In genomic region chr7:39487159-39487853, GRCm38 (mm10) we compare ENCODE assay signal across 8 mouse cellular contexts. TPM values are rescaled to one million over a fixed set of nuclear protein-coding genes. Genes with fewer than 3 reads are reported as not detected.
DNase-seq lines count a peak whose midpoint lies in the region; ATAC-seq and TF ChIP-seq lines count a peak whose summit lies in the region.

No protein-coding gene starts in this region.

- TF ChIP-seq CTCF in cerebellum, adult 2 months (IDR thresholded peaks at IDR 0.05; ENCODE audit: borderline replicate concordance, insufficient read depth, low read depth, low read length), result no peak

- H3K4me3 ChIP-seq in kidney, embryonic 15.5 days (replicated peaks), result peak overlapping the region; percentile 53
- H3K4me3 ChIP-seq in cerebellum, adult 2 months (replicated peaks; ENCODE audit: insufficient read depth, low read depth, low read length), result peak overlapping the region; percentile 83
- H3K4me3 ChIP-seq in forebrain, embryonic 16.5 days (replicated peaks; ENCODE audit: low read length), result peak overlapping the region; percentile 66
- peak overlapping the region; percentile 50 for H3K4me3 ChIP-seq in limb, embryonic 11.5 days (ENCODE audit: low read depth, low read length)
- peak overlapping the region; percentile 71 for H3K4me3 ChIP-seq in midbrain, embryonic 15.5 days

- peak; percentile 74 for ATAC-seq in kidney, embryonic 15.5 days (replicated peaks; ENCODE audit: low FRiP score)
- ATAC-seq in forebrain, embryonic 16.5 days, result peak; percentile 91
- ATAC-seq in limb, embryonic 11.5 days (ENCODE audit: insufficient number of reproducible peaks, low FRiP score, low TSS enrichment, low read depth), result peak; percentile 68
- peak; percentile 92 for ATAC-seq in midbrain, embryonic 15.5 days (replicated peaks)

- no peak for DNase-seq in kidney, adult 11 months
- peak; percentile 69 to 75 for DNase-seq in cerebellum, adult 2 months
- DNase-seq in limb, embryonic 11.5 days (ENCODE audit: low spot score), result peak; percentile 57
- no peak for DNase-seq in urinary bladder, postnatal 36 days (ENCODE audit: low spot score in 2 of 2)
- no peak for DNase-seq in thymus, postnatal 10 days (ENCODE audit: low spot score in 2 of 2)

- 14% methylated on average over 23 of the region's 23 CpGs for WGBS in kidney, embryonic 15.5 days
- WGBS in cerebellum, adult 2 months, result 12% methylated on average over 23 of the region's 23 CpGs
- 11% methylated on average over 23 of the region's 23 CpGs for WGBS in forebrain, embryonic 16.5 days
- WGBS in limb, embryonic 11.5 days, result 19% methylated on average over 23 of the region's 23 CpGs
- 15% methylated on average over 22 of the region's 23 CpGs for WGBS in midbrain, embryonic 15.5 days

- no peaks in the 10 kb centered on the region for H3K36me3 ChIP-seq in kidney, embryonic 15.5 days
- no peaks in the 10 kb centered on the region for H3K36me3 ChIP-seq in forebrain, embryonic 16.5 days (ENCODE audit: control insufficient read depth, insufficient read depth)
- no peaks in the 10 kb centered on the region for H3K36me3 ChIP-seq in limb, embryonic 11.5 days (ENCODE audit: control insufficient read depth, insufficient read depth, low read length)
- H3K36me3 ChIP-seq in midbrain, embryonic 15.5 days (replicated peaks), result no peaks in the 10 kb centered on the region; the same call in 1 of the 2 replicates

- peak overlapping the region; percentile 88 for H3K4me2 ChIP-seq in kidney, embryonic 15.5 days
- H3K4me2 ChIP-seq in forebrain, embryonic 16.5 days (ENCODE audit: low read length), result peak overlapping the region; percentile 65
- H3K4me2 ChIP-seq in limb, embryonic 11.5 days (ENCODE audit: low read depth, severe bottlenecking), result peak overlapping the region; percentile 59
- peak overlapping the region; percentile 66 for H3K4me2 ChIP-seq in midbrain, embryonic 15.5 days

- H3K9ac ChIP-seq in kidney, embryonic 15.5 days, result peak overlapping the region; percentile 55; the same call in 1 of the 2 replicates
- H3K9ac ChIP-seq in forebrain, embryonic 16.5 days (replicated peaks; ENCODE audit: low read depth, low read length), result peak overlapping the region; percentile 89
- H3K9ac ChIP-seq in limb, embryonic 11.5 days (ENCODE audit: low read length), result peak overlapping the region; percentile 74
- peak overlapping the region; percentile 86 for H3K9ac ChIP-seq in midbrain, embryonic 15.5 days

- TF ChIP-seq POLR2A in cerebellum, adult 2 months (IDR thresholded peaks at IDR 0.05; ENCODE audit: borderline replicate concordance, insufficient read depth, low read length), result peak; percentile 48; the same call in 1 of the 2 replicates

- H3K4me1 ChIP-seq in kidney, embryonic 15.5 days, result 0 out of 2 replicates have a peak, but pooled peaks cover 3% of the 10 kb centered on the region
- H3K4me1 ChIP-seq in cerebellum, adult 2 months (ENCODE audit: control insufficient read depth, insufficient read depth, low read length), result no peaks in the 10 kb centered on the region
- H3K4me1 ChIP-seq in forebrain, embryonic 16.5 days (replicated peaks; ENCODE audit: control insufficient read depth, insufficient read depth, low read length), result 0 out of 2 replicates have a peak, but pooled peaks cover 3% of the 10 kb centered on the region
- H3K4me1 ChIP-seq in limb, embryonic 11.5 days (ENCODE audit: control insufficient read depth, insufficient read depth, low read length), result no peaks in the 10 kb centered on the region
- no peaks in the 10 kb centered on the region; the same call in 1 of the 2 replicates for H3K4me1 ChIP-seq in midbrain, embryonic 15.5 days

- no peaks in the 10 kb centered on the region for H3K9me3 ChIP-seq in kidney, embryonic 15.5 days (replicated peaks)
- no peaks in the 10 kb centered on the region for H3K9me3 ChIP-seq in forebrain, embryonic 16.5 days (ENCODE audit: control insufficient read depth, low read length)
- no peaks in the 10 kb centered on the region for H3K9me3 ChIP-seq in limb, embryonic 11.5 days (ENCODE audit: control insufficient read depth, low read length)
- no peaks in the 10 kb centered on the region for H3K9me3 ChIP-seq in midbrain, embryonic 15.5 days

- H3K27ac ChIP-seq in kidney, embryonic 15.5 days, result no peak overlapping the region
- peak overlapping the region; percentile 57 for H3K27ac ChIP-seq in cerebellum, adult 2 months (ENCODE audit: insufficient read depth, low read length)
- peak overlapping the region; percentile 75 for H3K27ac ChIP-seq in forebrain, embryonic 16.5 days (ENCODE audit: low read length)
- H3K27ac ChIP-seq in limb, embryonic 11.5 days (replicated peaks; ENCODE audit: low read depth, low read length), result no peak overlapping the region
- peak overlapping the region; percentile 83 for H3K27ac ChIP-seq in midbrain, embryonic 15.5 days

- H3K27me3 ChIP-seq in kidney, embryonic 15.5 days, result no peaks in the 10 kb centered on the region
- H3K27me3 ChIP-seq in cerebellum, adult 2 months (ENCODE audit: control insufficient read depth, insufficient read depth, low read length), result no peaks in the 10 kb centered on the region
- H3K27me3 ChIP-seq in forebrain, embryonic 16.5 days (replicated peaks; ENCODE audit: control insufficient read depth, insufficient read depth, low read length), result no peaks in the 10 kb centered on the region
- H3K27me3 ChIP-seq in limb, embryonic 11.5 days (ENCODE audit: control insufficient read depth, insufficient read depth, low read length), result no peaks in the 10 kb centered on the region
- no peaks in the 10 kb centered on the region for H3K27me3 ChIP-seq in midbrain, embryonic 15.5 days (replicated peaks)

RNA-seq across cellular contexts. Expression of gene Zfp619, which starts 30.3 kb away (rescaled TPM):
- polyA plus RNA-seq in kidney, embryonic 15.5 days (2015; fragmentation: Nextera tagmentation; extraction: Ambion mirVana), result 1.8 and 2.1 TPM in 2 replicates
- 2.6 and 2.7 TPM in 2 replicates for polyA plus RNA-seq in cerebellum, adult 2 months (2012; rRNA removed)
- polyA plus RNA-seq in forebrain, embryonic 16.5 days (2015; fragmentation: Nextera tagmentation; extraction: Ambion mirVana), result 3.0 and 3.6 TPM in 2 replicates
- 2.9 and 3.9 TPM in 2 replicates for polyA plus RNA-seq in limb, embryonic 11.5 days (2014; fragmentation: Nextera tagmentation; extraction: Ambion mirVana)
- polyA plus RNA-seq in midbrain, embryonic 15.5 days (2015; fragmentation: Nextera tagmentation; extraction: Ambion mirVana), result 3.9 TPM in 2 replicates

Comparison
In these comparisons a context has a peak if more than half of its experiments do, and no peak if none do; other contexts are left out.
1. H3K27ac ChIP-seq: peak in cerebellum, adult 2 months (single experiment), forebrain, embryonic 16.5 days (single experiment) and midbrain, embryonic 15.5 days (single experiment); none in kidney, embryonic 15.5 days (single experiment) and limb, embryonic 11.5 days (single experiment).
2. DNase-seq: peak in cerebellum, adult 2 months (2 of 2) and limb, embryonic 11.5 days (single experiment); none in kidney, adult 11 months (single experiment), urinary bladder, postnatal 36 days (0 of 2) and thymus, postnatal 10 days (0 of 2).
3. Peak in every context shown above with its lines, with median percentiles within 50 percentile points of each other: ATAC-seq, H3K4me2 ChIP-seq, H3K4me3 ChIP-seq and H3K9ac ChIP-seq.